Mouse (Mus musculus) cortical plate, adult 2 months (tissue): ENCODE data around the gene Spint1.
A peak's percentile ranks its signal among the peaks of the same experiment; 100 is the strongest.

Experiments used
- CTCF ChIP-seq: fragments of 200-500 bp; IDR thresholded peaks from 2 replicates; pipeline ENCODE4 v1.5.1; 2011; ENCODE audit warnings: mild to moderate bottlenecking, control low read depth, low read length; ENCODE audit not compliant: insufficient read depth; ENCODE audit errors: extremely low read depth
- POLR2A ChIP-seq: fragments of 200-500 bp; IDR thresholded peaks from 2 replicates; pipeline ENCODE4 v1.6.1; 2011; ENCODE audit warnings: mild to moderate bottlenecking, low read length, control low read depth; ENCODE audit not compliant: insufficient read depth; ENCODE audit errors: extremely low read depth

GRCm38 (mm10) chr2:119298330-119298729, 61.2 kb downstream of the Spint1 start:
- peak; percentile 82 for TF ChIP-seq CTCF
- TF ChIP-seq POLR2A, result no peak
